ENCODE assay signal across 22 mouse cellular contexts in genomic region chr1:120289843-120290242, GRCm38 (mm10). TPM values are rescaled to one million over a fixed set of nuclear protein-coding genes. Genes with fewer than 3 reads are reported as not detected.
A peak's percentile ranks its signal among the peaks of the same experiment; 100 is the strongest.
DNase-seq lines count a peak whose midpoint lies in the region; ATAC-seq and TF ChIP-seq lines count a peak whose summit lies in the region.
"Had no signal": no experiment of that assay in that cellular context is flagged by ENCODE, and none has a peak within 500 bp of the region (broad histone marks: within the 10 kb centered on the region; RNA-seq: fewer than 3 reads in every experiment).

No protein-coding gene starts in this region.

- H3K27ac ChIP-seq in gastrocnemius, adult 2 months: no peak overlapping the region
- no peak overlapping the region for H3K27ac ChIP-seq in liver, adult 2 months (replicated peaks; ENCODE audit: insufficient read depth, low read depth, low read length)
- no peak overlapping the region for H3K27ac ChIP-seq in liver, embryonic 12.5 days
- H3K27ac ChIP-seq in midbrain, embryonic 11.5 days (ENCODE audit: low read depth, low read length): no peak overlapping the region
- H3K27ac ChIP-seq: forebrain, embryonic 12.5 days; limb, embryonic 15.5 days had no signal

- WGBS in liver, adult 2 months: 61% methylated on average over 2 of the region's 2 CpGs
- 30% methylated on average over 2 of the region's 2 CpGs for WGBS in liver, embryonic 12.5 days (ENCODE audit: insufficient replicate concordance)
- 69% methylated on average over 2 of the region's 2 CpGs for WGBS in midbrain, embryonic 11.5 days

- intact Hi-C loops in gastrocnemius, adult 2 months (cut with DNase I): loop anchor here (5.0 kb wide), 1 partner anchor 93 kb away; no protein-coding TSS in a partner anchor
- intact Hi-C loops in gastrocnemius, postnatal 36 days (cut with DNase I): loop anchor here (5.0 kb wide), 1 partner anchor 93 kb away; no protein-coding TSS in a partner anchor

- no peaks in the 10 kb centered on the region for H3K27me3 ChIP-seq in liver, adult 2 months (ENCODE audit: control insufficient read depth, insufficient read depth, low read length)
- peaks cover 20% of the 10 kb centered on the region for H3K27me3 ChIP-seq in liver, embryonic 12.5 days (replicated peaks)
- H3K27me3 ChIP-seq in midbrain, embryonic 11.5 days (ENCODE audit: control insufficient read depth, insufficient read depth, low read length): no peaks in the 10 kb centered on the region
- H3K27me3 ChIP-seq: forebrain, embryonic 12.5 days; limb, embryonic 15.5 days had no signal

- ATAC-seq in liver, embryonic 12.5 days: no peak
- ATAC-seq in midbrain, embryonic 11.5 days (ENCODE audit: low FRiP score): no peak
- no peak for ATAC-seq in inflammation-experienced regulatory T-cells, adult 6 months
- ATAC-seq: midbrain, embryonic 16.5 days had no signal

- no peaks in the 10 kb centered on the region for H3K79me2 ChIP-seq in liver, adult 2 months (ENCODE audit: control insufficient read depth, insufficient read depth, low read length)

- no peak for TF ChIP-seq POLR2A in liver, adult 2 months (IDR thresholded peaks at IDR 0.05; ENCODE audit: extremely low read depth, insufficient read depth, low read length)

- no peak for DNase-seq in gastrocnemius, adult 2 months
- DNase-seq in gastrocnemius, postnatal 36 days: no peak
- no peak for DNase-seq in liver, adult 2 months (ENCODE audit: extremely low read depth, low read depth, low spot score)
- DNase-seq in 416B (ENCODE audit: low read depth) (peak; percentile 54), adipocyte (ENCODE audit: low spot score) (peak; percentile 52)
- DNase-seq in midbrain, embryonic 11.5 days (ENCODE audit: low spot score, missing footprints): no peak
- DNase-seq: adrenal gland, postnatal 36 days; B cell, adult 2 months; cerebellum, adult 18-20 months; cerebellum, postnatal 36 days; gastrocnemius, postnatal 10 days; layer of hippocampus, postnatal 36 days; right cerebral cortex, postnatal 4 days; thymus, postnatal 14 days had no signal

- no peak overlapping the region for H3K9ac ChIP-seq in liver, adult 2 months (ENCODE audit: low read depth, low read length)
- no peak overlapping the region for H3K9ac ChIP-seq in liver, embryonic 12.5 days
- no peak overlapping the region for H3K9ac ChIP-seq in midbrain, embryonic 11.5 days (ENCODE audit: low read length)
- H3K9ac ChIP-seq: forebrain, embryonic 12.5 days; limb, embryonic 15.5 days had no signal

- H3K4me2 ChIP-seq in liver, embryonic 12.5 days: no peak overlapping the region
- no peak overlapping the region for H3K4me2 ChIP-seq in midbrain, embryonic 11.5 days
- H3K4me2 ChIP-seq: forebrain, embryonic 12.5 days; limb, embryonic 15.5 days had no signal

- peaks cover 4% of the 10 kb centered on the region; the same call in 1 of the 2 replicates for H3K9me3 ChIP-seq in liver, embryonic 12.5 days (replicated peaks)
- no peaks in the 10 kb centered on the region; the same call in 1 of the 2 replicates for H3K9me3 ChIP-seq in midbrain, embryonic 11.5 days (ENCODE audit: control insufficient read depth, low read length)
- H3K9me3 ChIP-seq: forebrain, embryonic 12.5 days; limb, embryonic 15.5 days had no signal

- no peaks in the 10 kb centered on the region for H3K36me3 ChIP-seq in liver, adult 2 months (ENCODE audit: control insufficient read depth, insufficient read depth, low read length)
- H3K36me3 ChIP-seq in liver, embryonic 12.5 days: no peaks in the 10 kb centered on the region
- no peaks in the 10 kb centered on the region for H3K36me3 ChIP-seq in midbrain, embryonic 11.5 days (ENCODE audit: control insufficient read depth, insufficient read depth, low read length)
- H3K36me3 ChIP-seq: forebrain, embryonic 12.5 days; limb, embryonic 15.5 days had no signal

- H3K4me1 ChIP-seq in liver, adult 2 months (ENCODE audit: control insufficient read depth, insufficient read depth, low read length): no peaks in the 10 kb centered on the region
- H3K4me1 ChIP-seq in liver, embryonic 12.5 days: no peaks in the 10 kb centered on the region
- H3K4me1 ChIP-seq in midbrain, embryonic 11.5 days (ENCODE audit: control insufficient read depth, insufficient read depth, low read length): no peaks in the 10 kb centered on the region
- H3K4me1 ChIP-seq: forebrain, embryonic 12.5 days; limb, embryonic 15.5 days had no signal

- TF ChIP-seq CTCF in gastrocnemius, adult 2 months (IDR thresholded peaks at IDR 0.05): peak; percentile 44
- TF ChIP-seq CTCF in liver, adult 2 months (IDR thresholded peaks at IDR 0.05; ENCODE audit: low read depth, low read length): peak; percentile 36; the same call in 1 of the 2 replicates

- H3K4me3 ChIP-seq in gastrocnemius, adult 2 months: no peak overlapping the region
- H3K4me3 ChIP-seq in liver, adult 2 months (ENCODE audit: insufficient read depth, low read depth, low read length): no peak overlapping the region
- H3K4me3 ChIP-seq in liver, embryonic 12.5 days: no peak overlapping the region
- no peak overlapping the region for H3K4me3 ChIP-seq in midbrain, embryonic 11.5 days (ENCODE audit: low read depth, low read length)
- H3K4me3 ChIP-seq: forebrain, embryonic 12.5 days; limb, embryonic 15.5 days; megakaryocyte, embryonic 14.5 days had no signal

RNA-seq across cellular contexts. Expression of gene Steap3, which starts 17.3 kb away (rescaled TPM):
- total RNA-seq in gastrocnemius, adult 2 months (2021): 10 to 100 TPM; 16.0 to 22.1 TPM
- total RNA-seq in gastrocnemius, postnatal 36 days (2021): 10 to 100 TPM; 17.8 to 19.2 TPM
- total RNA-seq in liver, adult 2 months (2014; rRNA removed): 7.5 and 11.9 TPM in 2 replicates
- polyA plus RNA-seq in liver, adult 2 months (2012; rRNA removed): 33.3 and 41.0 TPM in 2 replicates
- 54.3 and 56.3 TPM in 2 replicates for polyA plus RNA-seq in liver, embryonic 12.5 days (2016; fragmentation: Nextera tagmentation; extraction: Ambion mirVana)
- 2.8 and 3.0 TPM in 2 replicates for polyA plus RNA-seq in midbrain, embryonic 11.5 days (2014; fragmentation: Nextera tagmentation; extraction: Ambion mirVana)
- polyA plus RNA-seq in inflammation-experienced regulatory T-cells, adult 6 months (2017; shearing (Covaris generic)): 1 to 10 TPM in 1 of 3 experiments, not detected in 2; 1.5 TPM

RNA-seq across cellular contexts. Expression of gene C1ql2, which starts 50.5 kb away (rescaled TPM):
- not detected for total RNA-seq in gastrocnemius, adult 2 months (2021)
- not detected for total RNA-seq in gastrocnemius, postnatal 36 days (2021)
- not detected in 2 replicates for total RNA-seq in liver, adult 2 months (2014; rRNA removed)
- polyA plus RNA-seq in liver, adult 2 months (2012; rRNA removed): not detected in 2 replicates
- not detected in 2 replicates for polyA plus RNA-seq in liver, embryonic 12.5 days (2016; fragmentation: Nextera tagmentation; extraction: Ambion mirVana)
- polyA plus RNA-seq in midbrain, embryonic 11.5 days (2014; fragmentation: Nextera tagmentation; extraction: Ambion mirVana): 0.62 and 0.77 TPM in 2 replicates
- polyA plus RNA-seq in inflammation-experienced regulatory T-cells, adult 6 months (2017; shearing (Covaris generic)): not detected
- total RNA-seq: adrenal gland, postnatal 36 days; gastrocnemius, postnatal 10 days had no signal
- polyA plus RNA-seq: heart, postnatal 0 days; kidney, embryonic 14.5 days; limb, embryonic 15.5 days had no signal

Comparison
In these comparisons a context has a peak if more than half of its experiments do, and no peak if none do; other contexts are left out.
1. DNase-seq: peak in 416B (single experiment) and adipocyte (single experiment); none in gastrocnemius, adult 2 months (single experiment), gastrocnemius, postnatal 36 days (0 of 2), liver, adult 2 months (single experiment) and midbrain, embryonic 11.5 days (single experiment).